Mouse (Mus musculus): ENCODE results near the gene Kif5c. TPM values are rescaled to one million over a fixed set of nuclear protein-coding genes. Genes with fewer than 3 reads are reported as not detected.

Gene Kif5c
- polyA plus RNA-seq, 1 experiment from 2014 or later, result 88.9 TPM

- peaks cover 3% of the 10 kb centered on the region; the same call in 1 of the 2 replicates for H3K4me1 ChIP-seq (replicated peaks; ENCODE audit: control insufficient read depth, insufficient read depth, low read length)
- H3K4me2 ChIP-seq (ENCODE audit: low read depth, low read length, severe bottlenecking), result no peak overlapping the region
- H3K4me3 ChIP-seq (ENCODE audit: low read depth, low read length), result no peak overlapping the region
- H3K27me3 ChIP-seq (ENCODE audit: control insufficient read depth, insufficient read depth, low read length), result no peaks in the 10 kb centered on the region
- no peaks in the 10 kb centered on the region for H3K9me3 ChIP-seq (ENCODE audit: control insufficient read depth, low read length)
- H3K27ac ChIP-seq (ENCODE audit: low read depth, low read length), result no peak overlapping the region
- H3K36me3 ChIP-seq (ENCODE audit: control insufficient read depth, insufficient read depth, low read length), result no peaks in the 10 kb centered on the region; the same call in 1 of the 2 replicates
- H3K9ac ChIP-seq (ENCODE audit: low read length), result no peak overlapping the region
- ATAC-seq (replicated peaks; ENCODE audit: low FRiP score), result no peak
- no peak for DNase-seq (ENCODE audit: low spot score)
- WGBS, result 59% methylated on average over 7 of the region's 7 CpGs
Measured at GRCm38 (mm10) chr2:49733656-49734008, 114.5 kb downstream of the Kif5c start.

- Histone ChIP-seq H3K9me3 (ENCODE audit: control insufficient read depth, low read length) (no peaks in the 10 kb centered on the region), H3K4me2 (ENCODE audit: low read depth, low read length, severe bottlenecking) (no peak overlapping the region), H3K4me1 (replicated peaks; ENCODE audit: control insufficient read depth, insufficient read depth, low read length) (peaks cover 3% of the 10 kb centered on the region; the same call in 1 of the 2 replicates), H3K27me3 (ENCODE audit: control insufficient read depth, insufficient read depth, low read length) (no peaks in the 10 kb centered on the region), H3K9ac (ENCODE audit: low read length) (no peak overlapping the region), H3K4me3 (ENCODE audit: low read depth, low read length) (no peak overlapping the region), H3K36me3 (ENCODE audit: control insufficient read depth, insufficient read depth, low read length) (no peaks in the 10 kb centered on the region; the same call in 1 of the 2 replicates), H3K27ac (ENCODE audit: low read depth, low read length) (no peak overlapping the region)
- WGBS, result 60% methylated on average over 7 of the region's 7 CpGs
- ATAC-seq (replicated peaks; ENCODE audit: low FRiP score), result peak; percentile 48; the same call in 1 of the 2 replicates
- DNase-seq (ENCODE audit: low spot score), result peak; percentile 79
Measured at GRCm38 (mm10) chr2:49734013-49734780, 115.1 kb downstream of the Kif5c start.

- Histone ChIP-seq H3K4me3 (ENCODE audit: low read depth, low read length) (no peak overlapping the region), H3K27me3 (ENCODE audit: control insufficient read depth, insufficient read depth, low read length) (no peaks in the 10 kb centered on the region), H3K4me2 (ENCODE audit: low read depth, low read length, severe bottlenecking) (no peak overlapping the region), H3K36me3 (ENCODE audit: control insufficient read depth, insufficient read depth, low read length) (no peaks in the 10 kb centered on the region; the same call in 1 of the 2 replicates), H3K4me1 (replicated peaks; ENCODE audit: control insufficient read depth, insufficient read depth, low read length) (peaks cover 3% of the 10 kb centered on the region; the same call in 1 of the 2 replicates), H3K9ac (ENCODE audit: low read length) (no peak overlapping the region), H3K9me3 (ENCODE audit: control insufficient read depth, low read length) (no peaks in the 10 kb centered on the region), H3K27ac (ENCODE audit: low read depth, low read length) (no peak overlapping the region)
- ATAC-seq (replicated peaks; ENCODE audit: low FRiP score) (no peak), DNase-seq (ENCODE audit: low spot score) (no peak)
- 94% methylated on average over 13 of the region's 13 CpGs for WGBS
Measured at GRCm38 (mm10) chr2:49735386-49735785, 116.3 kb downstream of the Kif5c start.

- Histone ChIP-seq H3K36me3 (ENCODE audit: control insufficient read depth, insufficient read depth, low read length) (no peaks in the 10 kb centered on the region; the same call in 1 of the 2 replicates), H3K4me2 (ENCODE audit: low read depth, low read length, severe bottlenecking) (no peak overlapping the region), H3K27ac (ENCODE audit: low read depth, low read length) (no peak overlapping the region)
Measured at GRCm38 (mm10) chr2:49739046-49739445, 119.9 kb downstream of the Kif5c start.

GRCm38 (mm10) chr2:49741026-49741425 is 121.9 kb downstream of the Kif5c start:
- H3K36me3 ChIP-seq (ENCODE audit: control insufficient read depth, insufficient read depth, low read length), result no peaks in the 10 kb centered on the region; the same call in 1 of the 2 replicates
- H3K27ac ChIP-seq (ENCODE audit: low read depth, low read length), result no peak overlapping the region

More at GRCm38 (mm10) chr2:49739046-49739445, 119.9 kb downstream of the Kif5c start:
- WGBS, result 96% methylated on average over 5 of the region's 5 CpGs
- H3K27me3 ChIP-seq (ENCODE audit: control insufficient read depth, insufficient read depth, low read length), result no peaks in the 10 kb centered on the region
- H3K4me1 ChIP-seq (replicated peaks; ENCODE audit: control insufficient read depth, insufficient read depth, low read length), result no peaks in the 10 kb centered on the region
- no peak for ATAC-seq (replicated peaks; ENCODE audit: low FRiP score)
- no peak overlapping the region for H3K4me3 ChIP-seq (ENCODE audit: low read depth, low read length)
- H3K9me3 ChIP-seq (ENCODE audit: control insufficient read depth, low read length), result no peaks in the 10 kb centered on the region
- no peak overlapping the region for H3K9ac ChIP-seq (ENCODE audit: low read length)
- no peak for DNase-seq (ENCODE audit: low spot score)

GRCm38 (mm10) chr2:49741895-49742734 is 123.0 kb downstream of the Kif5c start:
- Histone ChIP-seq H3K9me3 (ENCODE audit: control insufficient read depth, low read length) (no peaks in the 10 kb centered on the region), H3K4me1 (replicated peaks; ENCODE audit: control insufficient read depth, insufficient read depth, low read length) (no peaks in the 10 kb centered on the region), H3K27ac (ENCODE audit: low read depth, low read length) (no peak overlapping the region), H3K9ac (ENCODE audit: low read length) (no peak overlapping the region), H3K36me3 (ENCODE audit: control insufficient read depth, insufficient read depth, low read length) (peaks cover 2% of the 10 kb centered on the region; the same call in 1 of the 2 replicates), H3K4me3 (ENCODE audit: low read depth, low read length) (no peak overlapping the region), H3K4me2 (ENCODE audit: low read depth, low read length, severe bottlenecking) (no peak overlapping the region), H3K27me3 (ENCODE audit: control insufficient read depth, insufficient read depth, low read length) (no peaks in the 10 kb centered on the region)
- DNase-seq (ENCODE audit: low spot score) (no peak), ATAC-seq (replicated peaks; ENCODE audit: low FRiP score) (no peak)
- 83% methylated on average over 16 of the region's 16 CpGs for WGBS

More at GRCm38 (mm10) chr2:49741026-49741425, 121.9 kb downstream of the Kif5c start:
- no peak overlapping the region for H3K4me3 ChIP-seq (ENCODE audit: low read depth, low read length)
- H3K9me3 ChIP-seq (ENCODE audit: control insufficient read depth, low read length), result no peaks in the 10 kb centered on the region
- H3K4me1 ChIP-seq (replicated peaks; ENCODE audit: control insufficient read depth, insufficient read depth, low read length), result no peaks in the 10 kb centered on the region
- H3K9ac ChIP-seq (ENCODE audit: low read length), result no peak overlapping the region
- ATAC-seq (replicated peaks; ENCODE audit: low FRiP score) (no peak), DNase-seq (ENCODE audit: low spot score) (no peak)
- H3K4me2 ChIP-seq (ENCODE audit: low read depth, low read length, severe bottlenecking), result no peak overlapping the region
- 82% methylated on average over 6 of the region's 6 CpGs for WGBS
- no peaks in the 10 kb centered on the region for H3K27me3 ChIP-seq (ENCODE audit: control insufficient read depth, insufficient read depth, low read length)

GRCm38 (mm10) chr2:49742919-49743318 is 123.8 kb downstream of the Kif5c start:
- no peaks in the 10 kb centered on the region for H3K4me1 ChIP-seq (replicated peaks; ENCODE audit: control insufficient read depth, insufficient read depth, low read length)
- no peaks in the 10 kb centered on the region for H3K9me3 ChIP-seq (ENCODE audit: control insufficient read depth, low read length)
- ATAC-seq (replicated peaks; ENCODE audit: low FRiP score) (no peak), DNase-seq (ENCODE audit: low spot score) (no peak)
- 91% methylated on average over 4 of the region's 4 CpGs for WGBS
- H3K4me3 ChIP-seq (ENCODE audit: low read depth, low read length), result no peak overlapping the region
- H3K9ac ChIP-seq (ENCODE audit: low read length), result no peak overlapping the region
- H3K4me2 ChIP-seq (ENCODE audit: low read depth, low read length, severe bottlenecking), result no peak overlapping the region
- H3K27me3 ChIP-seq (ENCODE audit: control insufficient read depth, insufficient read depth, low read length), result no peaks in the 10 kb centered on the region
- no peak overlapping the region for H3K27ac ChIP-seq (ENCODE audit: low read depth, low read length)
- peaks cover 2% of the 10 kb centered on the region; the same call in 1 of the 2 replicates for H3K36me3 ChIP-seq (ENCODE audit: control insufficient read depth, insufficient read depth, low read length)

- Histone ChIP-seq H3K27ac (ENCODE audit: low read depth, low read length) (no peak overlapping the region), H3K9ac (ENCODE audit: low read length) (no peak overlapping the region), H3K36me3 (ENCODE audit: control insufficient read depth, insufficient read depth, low read length) (peaks cover 2% of the 10 kb centered on the region; the same call in 1 of the 2 replicates), H3K9me3 (ENCODE audit: control insufficient read depth, low read length) (no peaks in the 10 kb centered on the region), H3K27me3 (ENCODE audit: control insufficient read depth, insufficient read depth, low read length) (no peaks in the 10 kb centered on the region), H3K4me1 (replicated peaks; ENCODE audit: control insufficient read depth, insufficient read depth, low read length) (no peaks in the 10 kb centered on the region), H3K4me3 (ENCODE audit: low read depth, low read length) (no peak overlapping the region), H3K4me2 (ENCODE audit: low read depth, low read length, severe bottlenecking) (no peak overlapping the region)
- 70% methylated on average over 6 of the region's 6 CpGs for WGBS
- ATAC-seq (replicated peaks; ENCODE audit: low FRiP score) (no peak), DNase-seq (ENCODE audit: low spot score) (no peak)
Measured at GRCm38 (mm10) chr2:49743775-49744174, 124.7 kb downstream of the Kif5c start.
